Mouse (Mus musculus): Measurements from ENCODE around the gene Efcab6. TPM values are rescaled to one million over a fixed set of nuclear protein-coding genes. Genes with fewer than 3 reads are reported as not detected.

The Efcab6 gene
- polyA plus RNA-seq, 2 experiments, result 0.25 to 0.52 TPM

DNA sequence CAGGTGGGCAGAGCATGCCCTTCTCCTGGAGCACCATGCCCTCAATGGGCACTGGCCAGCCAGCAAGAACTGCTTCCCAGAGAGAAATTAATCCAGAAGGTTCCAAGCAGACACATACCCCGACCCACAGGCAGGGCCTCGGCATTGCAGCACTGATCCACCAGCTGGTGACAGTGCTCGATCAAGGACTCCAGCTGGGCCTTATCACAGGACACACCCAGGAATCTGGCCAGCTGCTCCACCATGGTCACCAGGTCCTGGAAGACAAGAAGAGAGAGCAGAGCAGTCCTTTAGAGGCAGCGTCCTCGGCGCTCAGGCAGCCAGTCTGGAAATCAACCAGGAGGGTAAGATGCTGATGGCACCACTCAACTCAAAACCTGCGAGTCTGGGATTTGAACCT lies 14.9 kb upstream of the Efcab6 start:
- H3K9me3 ChIP-seq (ENCODE audit: control insufficient read depth, low read length), result no peaks in the 10 kb centered on the region
- no peak overlapping the region for H3K27ac ChIP-seq (replicated peaks; ENCODE audit: low read depth, low read length)
- no peaks in the 10 kb centered on the region for H3K36me3 ChIP-seq (ENCODE audit: control insufficient read depth, insufficient read depth, low read length)
- no peak for DNase-seq (ENCODE audit: low spot score)
- H3K4me3 ChIP-seq (replicated peaks; ENCODE audit: low read length), result no peak overlapping the region
- H3K4me1 ChIP-seq (ENCODE audit: control insufficient read depth, insufficient read depth, low read length), result no peaks in the 10 kb centered on the region
- TF ChIP-seq POLR2A (IDR thresholded peaks at IDR 0.05; ENCODE audit: borderline replicate concordance, extremely low read depth, insufficient read depth, insufficient read length), result no peak
- 76% methylated on average over 7 of the region's 7 CpGs for WGBS
- no peaks in the 10 kb centered on the region for H3K27me3 ChIP-seq (ENCODE audit: control insufficient read depth, insufficient read depth, low read length)
- H3K4me2 ChIP-seq (replicated peaks; ENCODE audit: low read depth, low read length, severe bottlenecking), result no peak overlapping the region
- H3K9ac ChIP-seq (ENCODE audit: low read depth, low read length, severe bottlenecking), result no peak overlapping the region
- no peak for ATAC-seq (ENCODE audit: low FRiP score, low read depth)

DNA sequence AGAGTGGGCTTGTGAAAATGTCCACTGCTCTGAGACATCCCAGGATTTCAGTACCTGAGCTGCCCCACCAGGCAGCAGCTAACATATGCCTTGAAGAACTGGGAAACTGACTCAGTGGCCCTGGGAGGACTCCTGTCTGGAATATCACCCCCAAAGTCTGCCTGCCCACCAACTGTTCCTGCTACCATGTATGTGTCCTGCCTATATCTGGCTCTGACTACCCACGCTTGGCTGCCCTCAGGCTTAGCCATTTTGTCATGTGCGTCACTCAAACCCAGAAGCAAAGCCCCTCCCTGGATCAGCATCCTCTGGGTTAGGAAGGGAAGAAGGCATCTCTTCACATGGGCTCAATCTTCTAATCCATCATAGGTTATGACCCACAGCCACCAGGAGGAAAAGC lies 14.3 kb upstream of the Efcab6 start:
- H3K36me3 ChIP-seq (ENCODE audit: control insufficient read depth, insufficient read depth, low read length), result no peaks in the 10 kb centered on the region
- no peak overlapping the region for H3K4me2 ChIP-seq (replicated peaks; ENCODE audit: low read depth, low read length, severe bottlenecking)
- no peaks in the 10 kb centered on the region for H3K27me3 ChIP-seq (ENCODE audit: control insufficient read depth, insufficient read depth, low read length)
- no peak overlapping the region for H3K9ac ChIP-seq (ENCODE audit: low read depth, low read length, severe bottlenecking)
- DNase-seq (ENCODE audit: low spot score) (no peak), ATAC-seq (ENCODE audit: low FRiP score, low read depth) (no peak)
- 79% methylated on average over 2 of the region's 2 CpGs for WGBS
- no peak for TF ChIP-seq POLR2A (IDR thresholded peaks at IDR 0.05; ENCODE audit: borderline replicate concordance, extremely low read depth, insufficient read depth, insufficient read length)
- H3K27ac ChIP-seq (replicated peaks; ENCODE audit: low read depth, low read length), result no peak overlapping the region
- no peak overlapping the region for H3K4me3 ChIP-seq (replicated peaks; ENCODE audit: low read length)
- no peaks in the 10 kb centered on the region for H3K4me1 ChIP-seq (ENCODE audit: control insufficient read depth, insufficient read depth, low read length)
- H3K9me3 ChIP-seq (ENCODE audit: control insufficient read depth, low read length), result no peaks in the 10 kb centered on the region

DNA sequence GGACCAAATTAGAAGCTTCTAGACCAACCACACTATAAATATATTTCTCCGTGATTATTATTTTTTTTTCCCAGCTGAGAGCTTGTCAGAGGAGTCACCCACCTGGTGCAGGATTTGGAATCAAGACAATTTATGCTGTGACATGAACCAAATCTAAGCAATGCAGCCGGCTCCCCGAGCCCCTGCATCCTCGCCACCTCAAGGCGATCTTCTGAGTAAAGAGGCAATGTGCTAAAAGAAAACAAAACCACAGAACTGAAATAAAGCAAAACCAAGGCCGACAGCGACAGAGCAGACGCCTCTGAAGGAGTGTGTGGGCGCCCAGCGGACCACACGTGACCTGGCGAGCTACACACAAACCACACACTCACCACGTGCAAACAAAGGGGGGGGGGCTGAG lies 13.5 kb upstream of the Efcab6 start:
- Histone ChIP-seq H3K27me3 (ENCODE audit: control insufficient read depth, insufficient read depth, low read length) (no peaks in the 10 kb centered on the region), H3K27ac (replicated peaks; ENCODE audit: low read depth, low read length) (no peak overlapping the region), H3K4me2 (replicated peaks; ENCODE audit: low read depth, low read length, severe bottlenecking) (no peak overlapping the region), H3K4me1 (ENCODE audit: control insufficient read depth, insufficient read depth, low read length) (no peaks in the 10 kb centered on the region), H3K36me3 (ENCODE audit: control insufficient read depth, insufficient read depth, low read length) (no peaks in the 10 kb centered on the region), H3K4me3 (replicated peaks; ENCODE audit: low read length) (no peak overlapping the region), H3K9me3 (ENCODE audit: control insufficient read depth, low read length) (no peaks in the 10 kb centered on the region), H3K9ac (ENCODE audit: low read depth, low read length, severe bottlenecking) (no peak overlapping the region)
- WGBS, result 79% methylated on average over 13 of the region's 13 CpGs
- TF ChIP-seq POLR2A (IDR thresholded peaks at IDR 0.05; ENCODE audit: borderline replicate concordance, extremely low read depth, insufficient read depth, insufficient read length), result no peak
- ATAC-seq (ENCODE audit: low FRiP score, low read depth) (no peak), DNase-seq (ENCODE audit: low spot score) (no peak)

DNA sequence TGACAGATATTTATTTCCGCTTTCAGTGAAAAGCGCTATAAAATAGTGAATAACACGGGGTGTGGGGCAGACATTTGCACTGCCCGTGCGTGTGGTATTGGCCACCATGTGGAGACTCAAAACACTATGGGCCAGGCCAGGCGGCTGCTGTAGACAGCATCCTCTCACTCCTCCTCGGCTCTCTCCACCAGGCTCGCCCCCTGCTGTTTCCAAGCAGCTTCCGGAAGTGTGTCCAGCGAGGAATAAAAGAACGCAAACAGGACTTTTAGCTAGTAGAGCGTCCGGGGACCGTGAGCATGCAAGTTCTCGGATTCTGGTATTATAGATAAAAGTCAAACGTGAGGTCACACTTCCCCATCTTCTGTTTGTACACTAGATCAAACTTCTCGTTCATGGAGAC lies 12.0 kb upstream of the Efcab6 start:
- no peak for TF ChIP-seq POLR2A (IDR thresholded peaks at IDR 0.05; ENCODE audit: borderline replicate concordance, extremely low read depth, insufficient read depth, insufficient read length)
- Histone ChIP-seq H3K9ac (ENCODE audit: low read depth, low read length, severe bottlenecking) (no peak overlapping the region), H3K4me3 (replicated peaks; ENCODE audit: low read length) (no peak overlapping the region), H3K4me2 (replicated peaks; ENCODE audit: low read depth, low read length, severe bottlenecking) (no peak overlapping the region), H3K27ac (replicated peaks; ENCODE audit: low read depth, low read length) (no peak overlapping the region), H3K36me3 (ENCODE audit: control insufficient read depth, insufficient read depth, low read length) (no peaks in the 10 kb centered on the region), H3K9me3 (ENCODE audit: control insufficient read depth, low read length) (no peaks in the 10 kb centered on the region), H3K27me3 (ENCODE audit: control insufficient read depth, insufficient read depth, low read length) (no peaks in the 10 kb centered on the region), H3K4me1 (ENCODE audit: control insufficient read depth, insufficient read depth, low read length) (no peaks in the 10 kb centered on the region)
- ATAC-seq (ENCODE audit: low FRiP score, low read depth) (no peak), DNase-seq (ENCODE audit: low spot score) (no peak)
- 63% methylated on average over 17 of the region's 17 CpGs for WGBS

DNA sequence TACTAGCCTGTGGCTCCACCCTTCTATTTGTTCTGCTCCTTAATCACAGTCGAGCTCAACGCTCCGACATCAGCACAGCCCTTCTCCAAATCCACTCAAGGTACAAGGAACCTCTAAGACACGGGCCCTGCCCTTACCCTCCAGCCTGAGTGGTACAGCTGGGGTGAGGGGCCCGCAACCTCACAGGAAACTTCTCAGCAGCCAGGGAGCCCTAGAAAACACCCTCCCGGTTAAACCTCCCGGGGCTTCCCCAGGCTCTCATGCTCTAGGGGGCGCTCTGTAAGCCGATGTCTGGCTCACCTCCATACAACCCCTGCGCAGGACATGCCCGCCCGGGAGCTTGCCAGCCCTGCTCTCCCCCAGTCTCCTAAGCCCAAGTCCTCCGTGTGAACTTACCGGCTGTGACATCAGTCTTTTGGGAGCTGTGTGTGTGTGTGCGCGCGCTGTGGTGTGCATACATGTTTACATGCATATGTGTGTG lies 9.6 kb upstream of the Efcab6 start:
- H3K27ac ChIP-seq (replicated peaks; ENCODE audit: low read depth, low read length), result no peak overlapping the region
- ATAC-seq (ENCODE audit: low FRiP score, low read depth) (no peak), DNase-seq (ENCODE audit: low spot score) (no peak)
- no peaks in the 10 kb centered on the region for H3K4me1 ChIP-seq (ENCODE audit: control insufficient read depth, insufficient read depth, low read length)
- 16% methylated on average over 17 of the region's 17 CpGs for WGBS
- no peak overlapping the region for H3K4me2 ChIP-seq (replicated peaks; ENCODE audit: low read depth, low read length, severe bottlenecking)
- peaks cover 9% of the 10 kb centered on the region; the same call in 1 of the 2 replicates for H3K27me3 ChIP-seq (ENCODE audit: control insufficient read depth, insufficient read depth, low read length)
- no peaks in the 10 kb centered on the region for H3K36me3 ChIP-seq (ENCODE audit: control insufficient read depth, insufficient read depth, low read length)
- H3K9ac ChIP-seq (ENCODE audit: low read depth, low read length, severe bottlenecking), result no peak overlapping the region
- H3K9me3 ChIP-seq (ENCODE audit: control insufficient read depth, low read length), result no peaks in the 10 kb centered on the region
- no peak overlapping the region for H3K4me3 ChIP-seq (replicated peaks; ENCODE audit: low read length)
- TF ChIP-seq POLR2A (IDR thresholded peaks at IDR 0.05; ENCODE audit: borderline replicate concordance, extremely low read depth, insufficient read depth, insufficient read length), result no peak

All from limb, embryonic 14.5 days (tissue).